Mouse (Mus musculus): ENCODE measurements around the gene Gm11562. TPM values are rescaled to one million over a fixed set of nuclear protein-coding genes. Genes with fewer than 3 reads are reported as not detected.
"Not testable (repeated sequence)": the region's sequence is repeated elsewhere in the genome, so short reads cannot be mapped to it uniquely, and the experiment has no call there.

Gene Gm11562
- not detected for total RNA-seq (2021)
- long read RNA-seq, experiment 1: 0 reads
- long read RNA-seq, experiment 2: 0 reads

GRCm38 (mm10) chr11:99620335-99620734 is at the start of gene Gm11562:
Gm11562 (minus strand) TSS chr11:99620435.
- Histone ChIP-seq H3K27ac (no peak within 1 kb of the TSS), H3K4me3 (no peak within 1 kb of the TSS)
- TF ChIP-seq CTCF (conservative IDR thresholded peaks at IDR 0.05): no peak
- no peak for DNase-seq (ENCODE audit: low spot score in 2 of 2)

- H3K4me3 ChIP-seq: no peak within 1 kb of the TSS
- TF ChIP-seq CTCF (conservative IDR thresholded peaks at IDR 0.05): no peak
- DNase-seq (ENCODE audit: low spot score in 2 of 2): no peak
- H3K27ac ChIP-seq: no peak within 1 kb of the TSS
Observed at GRCm38 (mm10) chr11:99665860-99666259, 45.6 kb upstream of the Gm11562 start, which contains the start of gene Krtap4-6. Krtap4-6 (minus strand) TSS chr11:99665960.

- Histone ChIP-seq H3K27ac (no peak overlapping the region), H3K4me3 (no peak overlapping the region)
- no peak for DNase-seq (ENCODE audit: low spot score in 2 of 2)
- TF ChIP-seq CTCF (conservative IDR thresholded peaks at IDR 0.05): no peak
Observed at GRCm38 (mm10) chr11:99662802-99663201, 42.6 kb upstream of the Gm11562 start.

GRCm38 (mm10) chr11:99659256-99659655 is 39.0 kb upstream of the Gm11562 start:
- H3K27ac ChIP-seq: no peak overlapping the region
- no peak for TF ChIP-seq CTCF (conservative IDR thresholded peaks at IDR 0.05)
- DNase-seq (ENCODE audit: low spot score in 2 of 2): no peak
- no peak overlapping the region for H3K4me3 ChIP-seq

- H3K4me3 ChIP-seq; H3K27ac ChIP-seq; DNase-seq (ENCODE audit: low spot score in 2 of 2): not testable (repeated sequence)
Observed at GRCm38 (mm10) chr11:99658467-99659010, 38.3 kb upstream of the Gm11562 start, which contains the start of gene Gm11563. Gm11563 (minus strand) TSS chr11:99658960.

- TF ChIP-seq CTCF (conservative IDR thresholded peaks at IDR 0.05): no peak
- no peak overlapping the region for H3K27ac ChIP-seq
- DNase-seq (ENCODE audit: low spot score in 2 of 2): no peak
- H3K4me3 ChIP-seq: no peak overlapping the region
Observed at GRCm38 (mm10) chr11:99657051-99657450, 36.8 kb upstream of the Gm11562 start.

GRCm38 (mm10) chr11:99650136-99650535 is 29.9 kb upstream of the Gm11562 start, which contains the start of gene Gm11555:
Gm11555 (minus strand) TSS chr11:99650236.
- DNase-seq (ENCODE audit: low spot score in 2 of 2): no peak

GRCm38 (mm10) chr11:99646444-99646843 is 26.2 kb upstream of the Gm11562 start:
- Histone ChIP-seq H3K27ac (no peak overlapping the region), H3K4me3 (no peak overlapping the region)
- no peak for TF ChIP-seq CTCF (conservative IDR thresholded peaks at IDR 0.05)
- peak in 1 of 2 experiments; percentile 13 for DNase-seq (ENCODE audit: low spot score in 2 of 2)

More at GRCm38 (mm10) chr11:99650136-99650535, 29.9 kb upstream of the Gm11562 start, which contains the start of gene Gm11555:
- H3K27ac ChIP-seq: no peak within 1 kb of the TSS
- H3K4me3 ChIP-seq: no peak within 1 kb of the TSS
- TF ChIP-seq CTCF (conservative IDR thresholded peaks at IDR 0.05): no peak

GRCm38 (mm10) chr11:99644351-99644750 is 24.1 kb upstream of the Gm11562 start:
- Histone ChIP-seq H3K27ac (no peak overlapping the region), H3K4me3 (no peak overlapping the region)
- TF ChIP-seq CTCF (conservative IDR thresholded peaks at IDR 0.05): 0 out of 2 replicates have a peak, but pooled peaks have one; percentile 22
- DNase-seq (ENCODE audit: low spot score in 2 of 2): peak in 1 of 2 experiments; percentile 32

- DNase-seq (ENCODE audit: low spot score in 2 of 2); H3K4me3 ChIP-seq; H3K27ac ChIP-seq: not testable (repeated sequence)
Observed at GRCm38 (mm10) chr11:99643635-99644139, 23.5 kb upstream of the Gm11562 start, which contains the start of gene Krtap4-7. Krtap4-7 (minus strand) TSS chr11:99644089.

GRCm38 (mm10) chr11:99640926-99641325 is 20.7 kb upstream of the Gm11562 start:
- no peak for TF ChIP-seq CTCF (conservative IDR thresholded peaks at IDR 0.05)
- DNase-seq (ENCODE audit: low spot score in 2 of 2): no peak
- H3K4me3 ChIP-seq: no peak overlapping the region
- H3K27ac ChIP-seq: no peak overlapping the region

GRCm38 (mm10) chr11:99637086-99637485 is 16.9 kb upstream of the Gm11562 start:
- H3K4me3 ChIP-seq: no peak overlapping the region
- DNase-seq (ENCODE audit: low spot score in 2 of 2): no peak
- TF ChIP-seq CTCF (conservative IDR thresholded peaks at IDR 0.05): no peak
- no peak overlapping the region for H3K27ac ChIP-seq

GRCm38 (mm10) chr11:99634653-99635134 is 14.5 kb upstream of the Gm11562 start, which contains the start of gene Krtap4-2:
Krtap4-2 (minus strand) TSS chr11:99635084.
- no peak within 1 kb of the TSS for H3K4me3 ChIP-seq
- no peak for DNase-seq (ENCODE audit: low spot score in 2 of 2)
- H3K27ac ChIP-seq: no peak within 1 kb of the TSS
- TF ChIP-seq CTCF (conservative IDR thresholded peaks at IDR 0.05): no peak

- no peak for DNase-seq (ENCODE audit: low spot score in 2 of 2)
Observed at GRCm38 (mm10) chr11:99633293-99633692, 13.1 kb upstream of the Gm11562 start.

More at GRCm38 (mm10) chr11:99633293-99633692, 13.1 kb upstream of the Gm11562 start:
- Histone ChIP-seq H3K27ac (no peak overlapping the region), H3K4me3 (no peak overlapping the region)
- no peak for TF ChIP-seq CTCF (conservative IDR thresholded peaks at IDR 0.05)
